Mouse (Mus musculus) heart, adult 2 months (tissue): Measurements from ENCODE around the gene Catsperg1.

Experiments
- CTCF ChIP-seq: fragments of 200-600 bp; IDR thresholded peaks from 2 replicates; pipeline ENCODE4 v1.8.1; 2022; ENCODE audit warnings: antibody characterized with exemption, mild to moderate bottlenecking, moderate library complexity
- EP300 ChIP-seq: fragments of 200-500 bp; IDR thresholded peaks from 2 replicates; pipeline ENCODE4 v1.6.1; 2011; ENCODE audit warnings: low read depth, low read length, control low read depth; ENCODE audit not compliant: insufficient read depth
- POLR2A ChIP-seq: fragments of 200-500 bp; IDR thresholded peaks from 2 replicates; pipeline ENCODE4 v1.6.1; 2011; ENCODE audit warnings: mild to moderate bottlenecking, low read depth, low read length, control low read depth; ENCODE audit not compliant: insufficient read depth

- TF ChIP-seq CTCF (no peak), POLR2A (no peak), EP300 (no peak)
Observed at GRCm38 (mm10) chr7:29134693-29135386, 79.0 kb downstream of the Catsperg1 start, which contains the start of gene Rasgrp4.
